Mouse (Mus musculus) left cerebral cortex, postnatal 14 days (tissue): ENCODE data around the gene Muc5b. TPM values are rescaled to one million over a fixed set of nuclear protein-coding genes. Genes with fewer than 3 reads are reported as not detected.
"Not testable (repeated sequence)": the region's sequence is repeated elsewhere in the genome, so short reads cannot be mapped to it uniquely, and the experiment has no call there.

ENCODE experiments used
- DNase-seq, 2 experiments: peaks; one replicate each; pipeline ENCODE4 v3.0.0; 2021 to 2022; ENCODE audit warnings: low spot score in 2 of 2, mixed read lengths in 1 of 2
- intact Hi-C: fragments of 180-260 bp; cut with DNase I; formaldehyde crosslinking; loops from one replicate; pipeline ENCODE4 v1.15.1; 2025
- long read RNA-seq, 2 experiments: library from polyadenylated mRNA; stranded (forward); transcript quantifications; one replicate each; pipeline ENCODE4 v2.0.0; 2021
- total RNA-seq, 2 experiments: library from RNA; stranded (reverse); gene quantifications; 2 replicates each; pipeline ENCODE4 v1.2.3; 2021

The Muc5b gene
- not detected for total RNA-seq
- long read RNA-seq, experiment 1, partial matches to known transcripts = 0 of 5 reads
- long read RNA-seq, experiment 1, other reads (novel, unspliced or antisense) = 5 of 5 reads
- long read RNA-seq, experiment 2 = 0 reads

DNA sequence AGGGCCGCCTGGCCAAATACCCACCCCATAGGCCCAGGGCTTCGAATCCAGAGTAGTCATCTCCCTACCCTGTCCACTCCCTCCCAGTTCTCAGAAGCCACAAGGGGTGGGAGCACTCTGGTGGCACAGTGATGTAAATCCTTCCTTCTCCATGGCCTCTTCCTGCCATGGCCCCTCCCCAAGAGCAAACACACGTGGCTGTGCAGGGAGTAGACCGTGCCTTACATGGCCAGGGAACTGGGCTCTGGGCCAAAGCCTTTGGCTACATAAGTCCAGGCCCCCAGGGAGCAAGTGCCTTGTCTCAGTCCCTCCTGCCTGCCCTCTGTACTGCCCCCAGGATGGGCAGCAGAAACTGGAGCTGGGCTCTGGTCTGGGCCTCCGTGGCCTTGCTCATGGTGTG lies at the start of gene Muc5b:
Muc5b (plus strand) TSS at position 292 of the 400 bp plus-strand sequence.
- intact Hi-C loops = no loop called here
- no peak for DNase-seq

DNA sequence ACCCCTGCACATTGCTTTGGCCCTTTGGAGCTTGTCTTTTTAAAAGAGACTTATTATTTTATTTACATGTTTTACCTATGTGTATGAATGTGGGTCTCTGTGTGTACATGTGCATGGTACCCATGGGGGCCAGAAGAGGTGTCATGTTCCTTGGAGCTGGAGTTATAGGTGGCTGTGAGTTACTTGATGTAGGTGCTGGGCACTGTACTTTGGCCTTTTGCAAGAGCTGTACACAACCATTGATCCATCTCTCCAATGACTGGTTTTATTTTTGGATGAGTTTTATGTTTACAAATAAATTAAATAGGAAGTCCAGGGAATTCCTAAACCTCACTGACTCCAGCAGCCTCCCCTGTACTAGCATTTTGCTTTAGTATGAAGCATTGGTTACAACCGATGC lies 44.6 kb upstream of the Muc5b start:
- DNase-seq = no peak
- intact Hi-C loops = no loop called here

DNA sequence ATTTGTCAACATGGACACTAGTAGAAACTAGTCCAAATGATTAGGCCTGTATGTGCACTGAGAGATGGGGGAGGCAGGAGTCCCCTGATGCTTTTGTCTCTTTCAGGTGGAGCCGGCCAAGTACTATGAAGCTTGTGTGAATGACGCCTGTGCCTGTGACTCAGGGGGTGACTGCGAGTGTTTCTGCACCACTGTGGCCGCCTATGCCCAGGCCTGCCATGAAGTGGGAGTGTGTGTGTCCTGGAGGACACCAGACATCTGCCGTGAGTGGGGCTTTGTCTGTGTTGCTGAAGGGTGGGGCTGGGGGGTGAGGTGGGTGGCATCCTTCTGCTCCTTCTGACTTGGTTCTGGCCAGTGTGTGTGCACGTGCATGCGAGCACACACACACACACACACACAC lies 35.7 kb upstream of the Muc5b start:
- DNase-seq = no peak
- intact Hi-C loops = no loop called here

DNA sequence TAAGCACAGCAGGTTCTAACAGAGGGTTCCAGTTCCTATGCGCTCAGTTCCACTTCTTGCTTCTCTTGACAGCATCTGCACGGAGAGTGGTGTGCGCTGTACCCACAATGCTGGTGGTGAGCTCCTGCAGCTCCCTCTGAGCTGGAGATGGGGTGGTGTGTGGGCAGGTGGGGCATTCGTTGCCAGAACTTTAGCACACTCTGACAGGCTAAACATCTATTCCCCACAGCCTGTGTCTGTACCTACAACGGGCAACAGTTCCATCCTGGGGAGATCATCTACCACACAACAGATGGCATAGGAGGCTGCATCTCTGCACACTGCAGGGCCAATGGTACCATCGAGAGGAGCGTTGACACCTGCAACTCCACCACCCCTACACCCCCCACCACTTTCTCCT lies 33.5 kb upstream of the Muc5b start:
- peak; percentile 49 to 69 for DNase-seq
- intact Hi-C loops = no loop called here

DNA sequence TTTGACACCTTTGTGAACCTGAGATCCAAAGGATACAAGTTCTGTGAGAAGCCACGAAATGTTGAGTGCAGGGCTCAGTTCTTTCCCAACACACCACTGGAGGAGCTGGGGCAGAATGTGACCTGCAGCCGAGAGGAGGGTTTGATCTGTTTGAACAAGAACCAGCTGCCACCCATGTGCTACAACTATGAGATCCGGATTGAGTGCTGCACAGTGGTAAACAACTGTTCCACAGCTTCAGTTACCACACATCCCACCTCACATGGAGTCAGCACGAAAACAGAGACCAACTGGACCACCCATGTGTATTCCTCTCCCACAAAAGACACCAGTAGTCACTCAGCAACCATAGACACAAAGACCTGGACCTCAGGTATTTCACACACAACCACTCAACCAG lies 31.0 kb upstream of the Muc5b start:
- intact Hi-C loops, DNase-seq: not testable (repeated sequence)

DNA sequence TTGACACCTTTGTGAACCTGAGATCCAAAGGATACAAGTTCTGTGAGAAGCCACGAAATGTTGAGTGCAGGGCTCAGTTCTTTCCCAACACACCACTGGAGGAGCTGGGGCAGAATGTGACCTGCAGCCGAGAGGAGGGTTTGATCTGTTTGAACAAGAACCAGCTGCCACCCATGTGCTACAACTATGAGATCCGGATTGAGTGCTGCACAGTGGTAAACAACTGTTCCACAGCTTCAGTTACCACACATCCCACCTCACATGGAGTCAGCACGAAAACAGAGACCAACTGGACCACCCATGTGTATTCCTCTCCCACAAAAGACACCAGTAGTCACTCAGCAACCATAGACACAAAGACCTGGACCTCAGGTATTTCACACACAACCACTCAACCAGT lies 28.9 kb upstream of the Muc5b start:
- intact Hi-C loops, DNase-seq: not testable (repeated sequence)

DNA sequence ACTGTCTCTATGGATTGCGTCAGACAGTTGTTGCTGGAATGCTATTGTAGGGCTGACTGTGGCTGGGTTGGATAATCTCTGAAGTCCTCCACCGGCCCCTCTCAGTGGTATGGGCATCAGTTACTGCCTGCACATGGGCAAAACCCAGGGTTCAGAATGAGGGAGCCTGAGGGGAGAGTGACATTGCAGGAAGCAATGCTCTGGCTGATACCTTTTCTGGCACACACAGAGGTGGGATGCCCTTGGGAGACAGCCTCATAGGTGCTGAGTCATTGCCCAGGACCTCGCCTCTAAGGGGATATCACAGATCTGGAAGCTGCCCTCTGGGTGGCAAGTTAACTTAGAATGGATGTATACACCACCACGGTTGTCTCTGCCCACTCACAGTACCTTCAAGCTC lies 25.5 kb upstream of the Muc5b start:
- no peak for DNase-seq
- intact Hi-C loops = no loop called here

DNA sequence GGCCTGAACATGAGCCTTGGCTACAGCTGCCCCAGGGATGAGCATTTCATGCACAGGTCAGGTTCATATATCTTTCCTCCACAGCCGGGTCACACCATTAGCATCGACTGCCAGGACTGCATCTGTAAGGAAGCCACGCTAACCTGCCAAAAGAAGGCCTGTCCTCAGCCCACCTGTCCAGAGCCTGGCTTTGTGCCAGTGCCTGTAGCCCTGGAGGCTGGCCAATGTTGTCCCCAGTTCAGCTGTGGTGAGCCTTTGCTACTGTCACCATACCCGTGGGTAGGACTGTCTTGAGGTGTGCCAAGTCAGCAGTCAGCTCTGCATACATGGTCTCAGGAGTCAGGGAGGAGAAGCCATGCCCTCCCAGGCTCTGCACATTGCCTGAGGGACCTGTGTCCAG lies 23.5 kb upstream of the Muc5b start:
- intact Hi-C loops = no loop called here
- no peak for DNase-seq

DNA sequence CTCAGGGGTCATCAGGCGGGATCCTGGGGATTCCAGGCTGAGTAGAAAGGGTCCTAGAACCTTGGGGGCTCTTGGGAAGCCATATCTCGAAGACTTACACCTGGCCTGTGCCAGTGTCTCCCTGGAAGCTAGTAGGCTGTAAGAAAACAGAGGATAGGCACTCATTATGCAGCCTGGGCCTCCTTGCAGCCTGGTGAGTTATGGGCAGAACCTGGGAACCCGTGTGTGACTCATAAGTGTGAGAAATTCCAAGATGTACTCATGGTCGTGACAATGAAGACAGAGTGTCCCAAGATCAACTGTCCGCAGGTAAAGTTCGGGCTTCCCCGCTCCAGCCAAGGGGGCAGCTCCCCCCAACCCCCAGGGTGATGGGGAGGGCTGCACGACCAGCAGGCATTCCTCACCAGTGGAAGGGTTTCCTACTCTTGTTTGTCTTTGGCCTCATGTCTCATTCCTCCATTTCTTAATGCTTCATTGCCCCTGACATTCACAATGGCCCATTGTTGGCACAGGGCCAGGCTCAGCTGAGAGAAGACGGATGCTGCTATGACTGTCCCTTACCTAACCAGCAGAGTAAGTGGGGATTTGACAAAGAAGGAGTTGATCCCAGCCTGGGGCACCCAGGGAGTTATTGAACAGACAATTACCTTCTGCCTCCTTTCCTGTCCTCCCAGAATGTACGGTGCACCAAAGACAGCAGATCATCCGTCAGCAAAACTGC lies 21.4 kb upstream of the Muc5b start:
- intact Hi-C loops = no loop called here
- DNase-seq = no peak

DNA sequence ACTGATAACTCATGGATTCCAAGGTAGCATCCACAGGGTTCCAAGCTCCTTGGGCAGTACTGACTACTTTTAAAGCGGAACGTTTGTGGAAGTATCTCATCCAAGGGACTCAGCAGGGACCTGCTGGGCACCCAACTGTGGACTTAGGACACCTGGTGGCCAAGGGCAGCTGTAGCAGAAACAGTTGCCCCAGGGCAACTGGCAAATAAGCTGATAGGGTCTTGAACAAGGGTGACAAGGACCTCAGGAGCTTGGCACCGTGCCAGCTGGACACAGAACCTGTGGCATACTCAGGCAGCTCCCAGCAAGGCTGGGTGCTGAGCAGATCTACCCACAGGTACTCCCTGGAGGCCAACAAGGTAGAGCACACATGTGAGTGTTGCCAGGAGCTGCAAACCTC lies 20.6 kb upstream of the Muc5b start:
- no peak for DNase-seq
- intact Hi-C loops = no loop called here

DNA sequence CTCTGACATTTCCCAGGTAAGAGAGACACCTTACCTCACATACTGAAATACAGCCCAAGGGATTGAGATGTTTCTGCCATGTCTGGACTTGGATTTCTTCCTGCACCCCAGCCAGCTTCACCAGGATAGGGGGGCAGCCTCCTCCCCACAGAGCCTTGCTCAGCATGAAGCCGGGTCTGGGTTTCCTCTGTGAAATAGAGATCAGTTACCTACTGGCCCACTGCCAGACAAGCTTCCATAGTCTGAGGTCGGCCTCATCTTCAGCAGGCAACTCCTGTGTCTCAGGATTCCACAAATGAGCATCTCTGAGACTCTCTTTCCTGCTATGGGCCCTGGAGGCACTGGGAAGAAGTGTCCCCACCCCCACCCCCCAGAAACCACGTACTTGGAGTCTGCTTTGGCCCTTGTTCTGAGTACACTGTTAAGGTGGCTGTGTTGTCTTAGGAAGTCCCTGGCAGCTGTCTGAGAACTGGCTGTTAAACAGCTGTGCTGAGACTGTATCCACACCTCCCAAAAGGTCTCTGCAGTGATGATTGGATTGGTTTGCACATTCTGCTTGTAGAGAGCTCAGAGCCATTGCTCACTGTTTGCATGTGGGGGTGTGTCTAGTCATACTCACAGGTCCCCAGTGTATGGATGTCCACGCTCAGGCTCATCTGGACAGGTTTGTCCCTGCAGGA lies 16.1 kb upstream of the Muc5b start:
- intact Hi-C loops = no loop called here
- DNase-seq = peak in 1 of 2 experiments; percentile 31

DNA sequence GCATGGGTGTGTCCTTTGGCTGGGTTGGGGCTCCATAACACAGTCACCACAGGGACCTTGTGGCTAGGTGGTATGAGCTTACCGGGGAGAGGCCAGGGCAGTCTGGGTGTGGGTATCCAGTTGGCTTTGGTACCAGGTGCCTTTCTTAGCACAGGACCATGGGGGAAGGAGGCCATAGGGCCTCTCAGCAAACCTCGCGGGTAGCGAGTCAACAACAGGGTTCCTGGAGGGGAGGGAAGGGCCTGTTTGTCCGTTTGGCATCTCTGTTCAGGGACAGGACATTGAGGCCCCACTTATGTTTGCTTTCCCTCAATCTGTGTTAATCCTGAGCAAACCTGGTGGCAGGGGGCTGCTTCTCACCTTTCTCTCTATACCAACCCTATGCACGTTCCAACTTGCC lies 15.2 kb upstream of the Muc5b start:
- intact Hi-C loops = no loop called here
- no peak for DNase-seq

DNA sequence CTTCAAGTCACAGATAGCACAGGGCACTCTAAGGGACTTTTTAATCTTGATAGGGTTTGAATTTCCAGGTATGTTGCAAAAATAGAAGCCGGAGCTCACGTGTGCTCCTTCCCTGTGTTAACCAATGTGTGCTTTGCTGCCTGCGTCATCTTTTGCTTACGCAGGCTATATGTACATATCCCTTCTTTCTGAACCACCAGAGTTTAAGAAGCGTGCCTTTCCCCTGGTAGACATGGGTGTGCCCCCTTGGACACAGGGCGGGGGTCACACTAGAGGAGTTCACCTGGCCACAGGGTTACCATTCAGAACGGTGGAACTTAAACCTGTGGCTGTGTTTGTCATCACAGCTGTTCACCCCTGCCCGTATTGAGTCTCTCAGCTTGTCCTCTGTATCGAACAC lies 14.5 kb upstream of the Muc5b start:
- intact Hi-C loops = no loop called here
- DNase-seq = no peak

DNA sequence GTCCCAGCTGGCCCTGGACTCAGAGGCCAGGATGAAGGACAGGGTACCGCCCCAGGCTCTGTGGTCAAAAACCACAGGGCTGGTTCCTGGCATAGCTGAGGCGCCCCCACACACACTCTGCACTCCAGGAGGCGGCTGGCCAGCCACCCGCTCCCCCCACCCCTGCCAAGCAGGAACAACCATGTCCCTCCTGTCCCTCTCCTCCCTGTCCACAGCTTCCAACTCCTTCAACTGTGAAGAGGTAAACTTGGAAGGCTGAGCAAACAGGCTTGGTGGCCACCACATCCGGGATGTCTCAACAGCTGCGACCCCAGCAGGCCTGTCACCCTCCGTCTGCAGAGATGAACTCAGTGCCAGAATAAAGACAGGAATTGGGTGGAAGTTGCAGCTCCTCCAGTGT lies 2.9 kb upstream of the Muc5b start:
- DNase-seq = no peak

DNA sequence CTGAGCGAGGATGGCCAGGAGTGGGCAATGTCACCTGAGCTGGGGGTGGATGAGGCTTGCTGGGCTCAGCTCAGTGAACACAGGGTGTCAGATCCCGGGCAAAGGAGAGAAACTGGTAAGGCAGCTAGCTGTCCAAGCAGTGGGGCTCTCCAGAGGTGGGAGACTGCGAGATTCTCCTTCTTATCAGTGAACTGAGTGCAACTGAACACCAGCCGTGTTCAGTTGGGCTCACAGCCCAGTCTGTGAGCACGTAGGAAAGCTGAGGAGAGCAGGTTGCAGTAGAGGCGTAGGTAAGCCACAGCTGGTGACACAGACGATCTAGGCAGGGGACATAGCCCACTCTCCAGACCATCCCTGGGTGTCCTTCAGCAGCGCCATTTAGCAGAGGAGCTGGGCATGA lies 2.4 kb upstream of the Muc5b start:
- DNase-seq = no peak
- intact Hi-C loops = no loop called here

More for the DNA sequence above, 2.9 kb upstream of the Muc5b start:
- intact Hi-C loops = no loop called here

DNA sequence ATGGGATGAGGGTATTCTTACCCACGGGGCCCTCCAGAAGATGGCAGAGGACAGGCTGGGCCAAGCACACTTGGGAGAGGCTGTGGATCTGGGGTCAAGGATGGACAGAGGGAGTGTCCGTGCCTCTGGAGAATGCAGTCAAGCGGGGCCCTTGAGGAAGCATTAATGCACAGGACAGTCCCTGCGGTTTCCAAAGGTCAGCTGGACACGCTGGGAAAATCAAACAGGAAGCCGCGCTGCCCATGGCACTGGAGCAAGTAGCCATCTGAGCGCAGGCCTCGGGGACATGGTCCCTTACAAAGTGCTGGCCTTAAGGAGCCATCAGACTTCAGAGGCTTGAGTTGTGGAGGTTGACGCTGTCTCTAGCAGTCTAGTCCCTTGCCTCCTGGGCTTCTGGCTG lies 1.5 kb downstream of the Muc5b start:
- DNase-seq = no peak
- intact Hi-C loops = no loop called here

DNA sequence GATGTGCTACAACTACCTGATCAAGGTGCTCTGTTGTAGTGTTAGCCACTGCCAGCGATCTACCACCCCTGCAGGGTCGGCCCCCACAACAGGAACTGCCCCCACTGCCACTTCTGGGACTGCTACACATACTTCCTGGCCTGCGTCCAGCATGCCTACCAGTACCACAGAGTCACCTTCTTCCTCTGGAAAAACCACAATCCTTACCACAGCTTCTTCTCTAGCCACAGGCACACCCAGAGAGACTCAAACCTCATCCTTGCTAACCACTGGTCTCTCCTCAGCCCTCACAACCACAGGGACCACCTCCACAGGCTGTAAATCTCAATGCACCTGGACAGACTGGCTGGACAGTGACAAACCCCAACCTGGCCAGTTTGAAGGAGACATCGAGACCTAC lies 22.2 kb downstream of the Muc5b start:
- intact Hi-C loops = no loop called here
- DNase-seq = no peak

DNA sequence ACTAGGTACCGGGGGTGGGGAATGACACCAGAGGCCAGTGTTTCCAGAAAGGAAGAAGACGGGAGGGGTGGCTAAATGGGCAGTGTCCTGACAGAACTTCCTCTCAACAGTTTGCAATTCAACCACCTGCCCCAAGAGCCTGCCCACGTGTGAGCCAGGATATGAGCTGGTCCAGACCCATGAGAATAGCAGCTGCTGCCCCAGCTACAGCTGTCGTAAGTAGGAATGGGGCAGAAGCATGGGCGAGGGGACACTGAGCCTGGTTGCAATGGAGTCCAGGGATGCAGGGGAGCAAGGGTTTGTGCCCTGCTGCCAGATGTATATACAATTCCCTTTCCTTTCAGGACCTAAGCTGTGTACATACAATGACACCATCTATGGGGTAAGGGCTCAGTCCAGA lies 30.8 kb downstream of the Muc5b start:
- intact Hi-C loops = no loop called here
- no peak for DNase-seq

DNA sequence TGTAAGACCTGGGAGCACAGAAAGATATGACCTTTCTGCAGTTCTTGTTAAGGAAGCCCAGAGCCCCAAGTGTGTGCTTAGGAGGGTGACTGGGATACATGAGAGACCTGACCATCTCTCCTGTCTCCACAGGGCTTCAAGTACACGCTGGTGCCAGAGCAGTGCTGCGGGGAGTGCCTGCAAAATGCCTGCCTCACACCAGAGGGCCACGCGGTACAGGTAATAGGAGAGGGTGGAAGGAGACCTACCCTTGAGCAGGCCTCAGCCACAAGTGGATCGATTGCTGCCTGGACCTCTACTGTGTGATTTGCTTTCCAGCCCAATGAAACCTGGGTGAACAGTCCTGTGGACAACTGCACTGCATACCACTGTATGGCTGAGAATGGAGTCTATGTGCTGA lies 31.7 kb downstream of the Muc5b start:
- intact Hi-C loops = no loop called here

DNA sequence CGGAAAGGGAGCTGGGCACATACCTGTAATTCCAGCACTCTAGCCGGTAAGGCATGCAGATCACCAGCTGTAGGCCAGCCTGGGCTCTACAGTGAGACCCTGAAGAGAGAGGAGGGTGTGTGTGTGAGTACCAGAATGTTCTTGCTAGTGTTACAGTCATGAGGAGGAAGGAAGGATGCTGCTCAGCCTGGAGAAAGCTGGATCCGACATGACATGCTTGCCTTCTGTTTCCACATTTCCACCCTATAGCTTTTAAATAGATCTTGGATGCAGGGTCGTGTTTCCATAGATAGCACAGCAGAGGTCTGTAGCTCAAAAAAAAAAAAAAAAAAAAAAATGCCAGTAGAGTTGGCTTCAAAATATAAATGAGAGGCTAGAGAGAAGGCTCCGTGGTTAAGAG lies 36.0 kb downstream of the Muc5b start:
- DNase-seq = no peak
- intact Hi-C loops = no loop called here

More for the DNA sequence above, 31.7 kb downstream of the Muc5b start:
- no peak for DNase-seq

DNA sequence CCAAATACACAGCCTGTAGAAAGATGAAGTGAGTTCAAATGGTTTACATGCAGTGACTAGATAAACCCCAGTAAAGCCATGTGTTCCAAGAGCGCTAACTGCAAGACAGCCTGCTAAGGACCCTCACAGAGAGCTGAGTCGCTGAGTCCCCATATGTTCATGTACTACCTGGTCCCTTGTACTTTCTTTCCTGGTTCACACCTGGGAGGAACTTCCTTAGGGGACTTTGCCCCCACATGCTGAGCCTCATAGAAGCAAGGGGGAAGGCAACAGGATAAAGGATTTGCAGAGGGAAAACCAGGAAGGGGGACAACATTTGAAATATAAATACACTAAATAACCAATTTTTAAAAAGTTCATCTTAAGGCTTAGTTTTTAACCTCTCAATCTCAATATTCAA lies 39.9 kb downstream of the Muc5b start:
- DNase-seq = no peak
- intact Hi-C loops = no loop called here
